Mouse (Mus musculus) lung, embryonic 16.5 days (tissue): ENCODE results near the gene Dnm1. TPM values are rescaled to one million over a fixed set of nuclear protein-coding genes. Genes with fewer than 3 reads are reported as not detected.
A peak's percentile ranks its signal among the peaks of the same experiment; 100 is the strongest.

ENCODE experiments used
- ATAC-seq: fragments of 200-750 bp; cut with Nextera tagmentation; 2 replicates; pipeline ENCODE4 v1.8.0; 2017; ENCODE audit warnings: low read depth, mild to moderate bottlenecking, moderate library complexity
- H3K27ac ChIP-seq: fragments of 300-500 bp; sonication (generic); 2 replicates; pipeline ENCODE4 v1.5.1; 2014; ENCODE audit warnings: mild to moderate bottlenecking, control low read depth, low read length
- H3K27me3 ChIP-seq: fragments of 300-500 bp; sonication (generic); 2 replicates; pipeline ENCODE4 v1.6.1; 2014; ENCODE audit warnings: low read depth, low read length, mixed read lengths; ENCODE audit not compliant: control insufficient read depth, insufficient read depth
- H3K36me3 ChIP-seq: fragments of 300-500 bp; sonication (generic); 2 replicates; pipeline ENCODE4 v1.6.1; 2014; ENCODE audit warnings: low read length; ENCODE audit not compliant: control insufficient read depth, insufficient read depth
- H3K4me1 ChIP-seq: fragments of 300-500 bp; sonication (generic); replicated peaks from 2 replicates; pipeline ENCODE4 v1.6.1; 2014; ENCODE audit warnings: low read length, mixed read lengths; ENCODE audit not compliant: control insufficient read depth, insufficient read depth
- H3K4me2 ChIP-seq: fragments of 300-500 bp; sonication (generic); 2 replicates; pipeline ENCODE4 v1.6.1; 2014; ENCODE audit warnings: low read depth, low read length, control low read depth
- H3K4me3 ChIP-seq: fragments of 300-500 bp; sonication (generic); 2 replicates; pipeline ENCODE4 v1.5.1; 2014; ENCODE audit warnings: mild to moderate bottlenecking, low read length, control low read depth
- H3K9ac ChIP-seq: fragments of 300-500 bp; sonication (generic); 2 replicates; pipeline ENCODE4 v1.6.1; 2014; ENCODE audit warnings: low read length, control low read depth
- H3K9me3 ChIP-seq: fragments of 300-500 bp; sonication (generic); 2 replicates; pipeline ENCODE4 v1.6.1; 2016; ENCODE audit warnings: low read length; ENCODE audit not compliant: control insufficient read depth
- WGBS: fragments of 180-500 bp; shearing (Covaris S2); extraction: QIAGEN DNeasy Blood & Tissue Kit; methylation state at CpG from one replicate; pipeline ENCODE4 v1.1.7; 2014; 5-methylcytosine and 5-hydroxymethylcytosine counted together
- polyA plus RNA-seq: library from polyadenylated mRNA; unstranded; fragments of >200 nt; fragmentation: Nextera tagmentation; extraction: Ambion mirVana; gene quantifications from 2 replicates; pipeline ENCODE4 v1.2.1, GENCODE M21; 2015

Gene Dnm1
- 5.7 and 5.9 TPM in 2 replicates for polyA plus RNA-seq

DNA sequence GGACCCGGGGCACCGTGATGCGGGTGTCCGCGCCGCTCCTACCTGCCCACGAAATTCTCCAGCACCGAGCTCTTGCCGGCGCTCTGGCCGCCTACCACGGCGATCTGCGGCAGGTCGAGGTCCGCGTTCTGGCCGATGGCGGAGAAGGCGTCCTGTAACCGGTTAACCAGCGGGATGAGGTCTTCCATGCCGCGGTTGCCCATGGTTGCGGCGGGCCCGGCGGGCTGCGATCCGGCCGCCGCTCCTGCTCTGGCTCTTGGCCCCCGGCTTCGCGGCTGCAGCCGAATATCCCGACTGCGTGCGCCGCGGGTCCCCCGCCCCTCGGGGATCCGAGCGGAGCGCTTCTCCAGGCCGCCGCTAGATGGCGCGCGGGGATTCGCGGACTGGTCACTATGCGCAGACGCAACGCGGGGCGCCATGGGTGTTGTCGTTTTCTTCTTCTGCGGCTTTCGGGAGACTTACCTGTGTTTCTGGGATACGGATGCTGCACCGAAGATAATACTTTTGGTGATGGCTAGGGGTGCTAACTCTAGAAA is at the start of gene Dnm1:
TSS of gene Dnm1 (minus strand) at position 332 of the 536 bp plus-strand sequence.
- peak within 1 kb of the TSS; percentile 96 for H3K4me2 ChIP-seq
- no peaks in the 10 kb centered on the region for H3K36me3 ChIP-seq
- peaks cover 11% of the 10 kb centered on the region for H3K4me1 ChIP-seq
- peak within 1 kb of the TSS; percentile 66 for H3K4me3 ChIP-seq
- no peaks in the 10 kb centered on the region for H3K9me3 ChIP-seq
- peak within 1 kb of the TSS; percentile 75 for H3K9ac ChIP-seq
- H3K27me3 ChIP-seq = no peaks in the 10 kb centered on the region
- peak; percentile 84 for ATAC-seq
- WGBS = under 1% methylated on average over 59 of the region's 63 CpGs
- no peak within 1 kb of the TSS for H3K27ac ChIP-seq

DNA sequence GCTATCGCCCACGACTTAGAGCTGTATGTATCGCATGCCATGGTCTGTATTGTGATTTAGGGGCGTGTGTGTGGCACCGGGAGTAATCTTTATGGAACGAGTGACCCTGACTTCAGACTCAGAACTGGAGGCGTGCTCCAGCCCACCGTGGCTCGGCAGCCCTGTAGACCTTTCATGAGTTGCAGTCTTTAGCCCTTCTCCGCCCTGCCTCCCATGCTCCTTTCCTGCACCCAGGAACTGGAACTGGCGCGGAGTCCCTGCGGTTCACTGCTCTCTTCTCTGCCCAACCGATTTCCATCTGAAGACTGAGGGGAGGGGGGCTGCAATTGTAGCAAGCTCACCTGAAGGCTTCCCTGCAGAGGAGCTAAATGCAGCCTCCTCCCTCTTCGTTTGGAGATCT is 43.6 kb upstream of the Dnm1 start:
- no peaks in the 10 kb centered on the region for H3K27me3 ChIP-seq
- peak overlapping the region; percentile 77 for H3K9ac ChIP-seq
- H3K4me1 ChIP-seq = peaks cover 13% of the 10 kb centered on the region
- H3K27ac ChIP-seq = peak overlapping the region; percentile 96
- H3K4me3 ChIP-seq = peak overlapping the region; percentile 70
- peaks cover 6% of the 10 kb centered on the region; the same call in 1 of the 2 replicates for H3K36me3 ChIP-seq
- no peaks in the 10 kb centered on the region for H3K9me3 ChIP-seq
- peak overlapping the region; percentile 97 for H3K4me2 ChIP-seq
- WGBS = under 1% methylated on average over 15 of the region's 15 CpGs
- ATAC-seq = no peak

DNA sequence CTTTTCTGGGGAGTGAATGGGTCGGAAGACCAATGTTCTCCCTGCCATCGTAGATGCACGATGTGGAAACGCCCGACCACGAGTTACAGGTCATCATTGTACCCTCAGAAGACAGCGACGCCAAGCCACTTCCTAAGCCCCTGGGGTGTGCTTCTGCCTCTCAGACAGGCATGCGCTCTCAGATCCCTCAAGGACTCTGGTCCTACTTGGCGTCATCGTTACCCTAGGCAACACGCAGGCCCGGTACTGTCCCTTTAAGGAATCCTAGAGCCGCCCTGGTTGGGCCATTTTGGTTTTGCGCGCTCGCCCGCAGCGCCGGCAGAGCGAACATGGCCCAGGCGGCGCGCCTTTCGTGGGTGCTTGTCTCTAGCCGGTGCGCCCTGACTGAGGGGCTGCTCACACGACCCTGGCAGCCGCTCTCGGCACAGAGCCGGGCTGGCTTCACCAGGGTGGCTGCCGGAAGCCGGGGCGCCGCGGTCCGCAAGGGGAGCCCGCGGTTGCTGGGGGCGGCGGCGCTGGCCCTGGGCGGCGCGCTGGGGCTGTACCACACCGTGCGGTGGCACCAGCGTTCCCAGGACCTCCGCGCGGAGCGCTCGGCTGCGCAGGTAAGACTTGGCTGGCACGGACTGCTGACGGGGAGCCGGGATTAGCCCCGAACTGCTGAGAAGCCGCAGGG is 42.9 kb upstream of the Dnm1 start:
- Histone ChIP-seq H3K4me3 (peak overlapping the region; percentile 70), H3K27me3 (no peaks in the 10 kb centered on the region), H3K36me3 (peaks cover 2% of the 10 kb centered on the region; the same call in 1 of the 2 replicates), H3K4me1 (peaks cover 13% of the 10 kb centered on the region), H3K9me3 (no peaks in the 10 kb centered on the region), H3K9ac (peak overlapping the region; percentile 77), H3K4me2 (peak overlapping the region; percentile 97), H3K27ac (peak overlapping the region; percentile 96)
- peak; percentile 95 for ATAC-seq
- under 1% methylated on average over 59 of the region's 59 CpGs for WGBS

DNA sequence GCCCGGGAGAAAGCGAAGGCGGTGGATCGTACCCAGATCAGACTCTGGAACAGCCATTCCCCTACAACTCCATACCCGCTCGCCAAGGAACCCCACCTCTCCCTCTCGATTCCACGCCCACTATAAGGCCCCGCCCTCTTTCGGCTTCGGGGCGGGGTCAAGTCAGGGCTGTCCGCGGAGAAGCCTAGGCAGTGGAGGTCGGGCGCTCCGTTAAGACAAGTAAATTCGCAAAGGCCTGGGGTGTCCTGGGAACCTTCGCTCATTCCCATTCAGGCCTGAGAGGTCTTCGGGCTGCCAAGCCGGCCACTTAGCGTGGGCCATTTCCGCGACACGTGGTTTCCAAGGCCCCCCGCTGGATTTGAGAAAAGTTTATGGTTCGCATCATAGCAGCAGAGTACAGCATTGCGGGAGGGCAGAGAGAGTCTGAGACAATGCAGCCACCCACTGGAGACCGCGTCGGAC is 42.4 kb upstream of the Dnm1 start, which contains the start of gene Ptges2:
TSS of gene Ptges2 (plus strand) at position 413 of the 462 bp plus-strand sequence.
- Histone ChIP-seq H3K4me2 (peak within 1 kb of the TSS; percentile 97), H3K9ac (peak within 1 kb of the TSS; percentile 77), H3K27ac (peak within 1 kb of the TSS; percentile 96), H3K27me3 (no peaks in the 10 kb centered on the region), H3K4me3 (peak within 1 kb of the TSS; percentile 70), H3K9me3 (no peaks in the 10 kb centered on the region), H3K36me3 (no peaks in the 10 kb centered on the region), H3K4me1 (peaks cover 13% of the 10 kb centered on the region)
- peak; percentile 92 for ATAC-seq
- under 1% methylated on average over 31 of the region's 31 CpGs for WGBS

DNA sequence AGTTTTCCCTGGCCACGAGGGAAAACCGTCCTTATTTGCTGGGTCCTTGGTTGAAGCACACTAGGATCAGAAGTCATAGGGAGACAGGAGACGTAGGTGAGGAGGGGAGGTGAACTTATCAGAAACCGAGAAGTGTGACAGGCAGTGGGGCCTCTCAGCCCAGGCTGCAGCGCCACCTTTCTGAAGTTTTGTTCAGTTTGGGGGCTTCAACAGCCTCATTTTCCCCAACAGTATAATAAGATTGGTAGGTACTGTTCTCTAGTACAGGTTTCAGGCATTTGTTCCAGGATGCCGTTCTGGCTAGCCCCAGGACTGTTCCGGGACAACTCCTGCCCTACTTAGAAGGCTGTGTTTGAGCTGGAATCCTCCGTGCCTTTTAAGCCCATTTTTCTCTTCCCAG is 41.8 kb upstream of the Dnm1 start:
- Histone ChIP-seq H3K4me3 (peak overlapping the region; percentile 70), H3K9ac (peak overlapping the region; percentile 77), H3K36me3 (no peaks in the 10 kb centered on the region), H3K4me2 (peak overlapping the region; percentile 97), H3K27ac (peak overlapping the region; percentile 96), H3K27me3 (no peaks in the 10 kb centered on the region), H3K4me1 (peaks cover 13% of the 10 kb centered on the region), H3K9me3 (no peaks in the 10 kb centered on the region)
- WGBS = 2% methylated on average over 8 of the region's 8 CpGs
- no peak for ATAC-seq

DNA sequence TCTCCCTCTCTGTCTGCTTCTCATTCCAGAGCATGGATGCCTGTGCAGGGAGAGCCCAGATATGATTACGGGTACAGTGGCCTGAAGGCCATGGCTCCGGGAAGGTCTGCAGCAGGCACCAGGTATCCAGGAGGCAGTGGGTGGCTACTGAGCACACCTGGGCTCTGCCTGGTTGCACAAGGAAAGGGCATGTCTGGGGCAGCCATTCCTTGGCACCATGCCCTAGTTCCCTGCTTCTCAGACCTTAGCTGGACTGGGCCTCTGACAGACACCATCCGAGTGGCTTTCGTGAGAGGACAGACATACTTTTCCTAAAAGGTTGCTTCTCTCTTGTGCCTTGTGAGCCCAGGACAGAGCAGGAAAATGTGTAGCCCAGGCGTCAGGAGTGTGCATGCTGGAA is 38.9 kb upstream of the Dnm1 start:
- Histone ChIP-seq H3K4me3 (no peak overlapping the region), H3K9me3 (no peaks in the 10 kb centered on the region), H3K27ac (no peak overlapping the region), H3K4me2 (no peak overlapping the region), H3K9ac (no peak overlapping the region), H3K36me3 (no peaks in the 10 kb centered on the region), H3K27me3 (no peaks in the 10 kb centered on the region), H3K4me1 (peaks cover 7% of the 10 kb centered on the region)
- no peak for ATAC-seq
- WGBS = 74% methylated on average over 5 of the region's 5 CpGs

DNA sequence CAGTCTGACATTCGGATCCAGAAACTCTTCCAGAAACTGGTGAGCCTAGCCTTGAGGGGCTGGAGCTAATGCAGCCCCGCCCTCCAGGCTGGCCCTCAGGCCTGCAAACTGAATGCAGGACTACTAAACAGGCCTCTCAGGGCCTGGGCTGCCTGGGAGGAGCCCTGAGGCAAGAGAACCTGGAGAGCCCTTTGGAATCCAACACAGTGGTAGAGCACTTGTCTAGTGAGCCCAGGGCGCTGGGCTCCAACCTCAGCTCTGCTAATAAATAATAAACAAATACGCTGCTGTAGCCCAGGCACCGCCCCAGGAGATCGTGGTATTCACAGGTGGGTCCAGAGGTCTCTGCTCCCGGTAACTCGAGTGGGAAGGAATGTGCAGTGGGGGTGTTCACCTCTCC is 37.7 kb upstream of the Dnm1 start:
- WGBS = 52% methylated on average over 8 of the region's 8 CpGs
- no peak overlapping the region for H3K27ac ChIP-seq

DNA sequence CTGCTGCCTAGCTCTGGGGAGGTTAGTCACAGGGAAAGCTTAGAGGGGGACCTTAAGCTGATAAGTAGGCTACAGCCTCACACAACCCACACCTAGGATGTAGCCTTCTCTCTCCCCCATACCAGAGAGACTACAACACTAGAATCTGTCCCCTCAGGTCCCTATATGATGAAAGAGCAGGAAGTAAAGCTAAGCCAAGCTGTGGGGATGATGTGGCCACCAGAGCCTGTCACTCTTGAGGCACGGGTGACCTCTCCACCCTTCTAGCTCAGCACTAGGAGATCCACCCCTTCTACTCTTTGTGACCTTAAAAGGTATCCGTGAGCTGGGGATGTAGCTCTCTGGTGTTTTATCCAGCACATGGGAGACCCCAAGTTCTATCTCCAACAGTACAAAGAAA is 36.0 kb upstream of the Dnm1 start:
- WGBS = 67% methylated on average over 2 of the region's 2 CpGs
- H3K4me2 ChIP-seq = no peak overlapping the region
- no peak for ATAC-seq
- H3K9me3 ChIP-seq = no peaks in the 10 kb centered on the region
- no peak overlapping the region for H3K27ac ChIP-seq
- H3K4me1 ChIP-seq = no peaks in the 10 kb centered on the region
- no peak overlapping the region for H3K9ac ChIP-seq
- H3K36me3 ChIP-seq = no peaks in the 10 kb centered on the region
- H3K4me3 ChIP-seq = no peak overlapping the region
- H3K27me3 ChIP-seq = no peaks in the 10 kb centered on the region

More for the DNA sequence above, 37.7 kb upstream of the Dnm1 start:
- Histone ChIP-seq H3K36me3 (no peaks in the 10 kb centered on the region), H3K27me3 (no peaks in the 10 kb centered on the region), H3K4me3 (no peak overlapping the region), H3K9ac (no peak overlapping the region), H3K9me3 (no peaks in the 10 kb centered on the region), H3K4me2 (no peak overlapping the region), H3K4me1 (peaks cover 2% of the 10 kb centered on the region; the same call in 1 of the 2 replicates)
- no peak for ATAC-seq

DNA sequence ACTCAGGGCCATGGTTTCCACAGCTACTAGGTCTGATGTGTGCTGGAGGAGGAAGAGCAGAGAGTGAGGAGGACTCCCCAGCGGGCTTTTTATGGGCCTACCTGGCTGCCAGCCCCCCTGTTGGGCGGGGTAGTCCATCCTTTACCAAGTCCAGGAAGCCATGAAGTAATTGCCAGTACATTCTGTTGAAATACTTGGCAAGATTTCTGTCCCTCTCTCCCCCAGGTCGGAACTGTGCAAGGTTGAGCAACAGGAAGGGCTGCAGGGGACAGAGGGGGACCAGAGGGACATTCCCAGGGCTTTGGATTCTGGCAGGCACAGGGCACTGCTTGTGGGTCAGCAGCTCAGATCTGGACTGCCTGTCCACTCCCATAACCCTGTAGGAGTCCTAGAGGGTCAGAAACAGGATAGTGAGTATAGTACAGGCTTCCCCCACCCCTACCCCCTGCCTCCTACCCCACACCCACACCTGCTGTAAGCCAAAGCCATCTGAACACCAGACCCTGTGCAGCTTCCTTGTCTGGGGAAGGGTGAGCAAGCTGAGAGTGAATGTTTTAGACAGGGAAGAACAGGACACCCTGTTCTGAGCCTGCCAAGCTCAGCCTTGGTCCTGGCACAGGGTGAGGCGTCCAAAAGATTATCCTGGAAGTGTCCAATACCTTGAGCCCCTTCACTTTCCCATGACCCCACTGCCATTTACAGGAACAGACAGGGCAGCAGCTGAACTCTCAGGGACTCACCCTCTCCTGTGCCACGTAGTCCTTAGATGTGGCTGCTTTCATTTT is 34.8 kb upstream of the Dnm1 start, which contains the start of gene Lcn2:
TSS of gene Lcn2 (minus strand) at position 547 of the 785 bp plus-strand sequence.
- 50% methylated on average over 5 of the region's 5 CpGs for WGBS
- no peaks in the 10 kb centered on the region for H3K36me3 ChIP-seq
- ATAC-seq = no peak; the same call in 1 of the 2 replicates
- no peak within 1 kb of the TSS for H3K27ac ChIP-seq
- H3K27me3 ChIP-seq = peaks cover 3% of the 10 kb centered on the region; the same call in 1 of the 2 replicates
- no peaks in the 10 kb centered on the region for H3K9me3 ChIP-seq
- 0 out of 2 replicates have a peak within 1 kb of the TSS, but pooled peaks have one; percentile 20 for H3K9ac ChIP-seq
- H3K4me3 ChIP-seq = no peak within 1 kb of the TSS
- H3K4me2 ChIP-seq = no peak within 1 kb of the TSS
- no peaks in the 10 kb centered on the region for H3K4me1 ChIP-seq
